Mouse (Mus musculus) liver, embryonic 14.5 days (tissue): Measurements from ENCODE around the gene Cfap74.

ENCODE experiments used
- CTCF ChIP-seq: IDR thresholded peaks from 2 replicates; pipeline ENCODE4 v1.5.1; 2016; ENCODE audit warnings: antibody characterized with exemption, low read depth, control low read depth
- EP300 ChIP-seq: IDR thresholded peaks from 2 replicates; pipeline ENCODE4 v1.6.1; 2016; ENCODE audit warnings: antibody characterized with exemption, low read depth

GRCm38 (mm10) chr4:155432358-155432757 lies 23.4 kb downstream of the Cfap74 start:
- TF ChIP-seq CTCF (no peak), EP300 (no peak)
